ENCODE assay signal across 8 mouse cellular contexts in genomic region chr1:170214757-170215522, GRCm38 (mm10). TPM values are rescaled to one million over a fixed set of nuclear protein-coding genes. Genes with fewer than 3 reads are reported as not detected.
DNase-seq lines count a peak whose midpoint lies in the region; ATAC-seq lines count a peak whose summit lies in the region.

Gene Uhmk1, minus strand, starts transcription at chr1:170215397.

- no peaks in the 10 kb centered on the region for H3K27me3 ChIP-seq in embryonic facial prominence, embryonic 14.5 days (replicated peaks; ENCODE audit: control insufficient read depth, insufficient read depth, low read length)
- no peaks in the 10 kb centered on the region for H3K27me3 ChIP-seq in kidney, embryonic 14.5 days (ENCODE audit: control insufficient read depth, insufficient read depth, low read length)
- H3K27me3 ChIP-seq in limb, embryonic 15.5 days, result no peaks in the 10 kb centered on the region

- H3K36me3 ChIP-seq in embryonic facial prominence, embryonic 14.5 days (ENCODE audit: control insufficient read depth, insufficient read depth, low read length), result peaks cover 23% of the 10 kb centered on the region
- H3K36me3 ChIP-seq in kidney, embryonic 14.5 days (ENCODE audit: control insufficient read depth, insufficient read depth, low read length), result peaks cover 20% of the 10 kb centered on the region
- peaks cover 18% of the 10 kb centered on the region for H3K36me3 ChIP-seq in limb, embryonic 15.5 days

- H3K27ac ChIP-seq in embryonic facial prominence, embryonic 14.5 days (replicated peaks; ENCODE audit: low read depth, low read length), result peak within 1 kb of the TSS; percentile 79
- H3K27ac ChIP-seq in kidney, embryonic 14.5 days (ENCODE audit: low read depth, low read length), result peak within 1 kb of the TSS; percentile 71; the same call in 1 of the 2 replicates
- peak within 1 kb of the TSS; percentile 84 for H3K27ac ChIP-seq in limb, embryonic 15.5 days

- peak; percentile 99 for ATAC-seq in embryonic facial prominence, embryonic 14.5 days (ENCODE audit: low read depth)
- peak; percentile 99 for ATAC-seq in kidney, embryonic 14.5 days (ENCODE audit: low FRiP score, low TSS enrichment)
- peak; percentile 95 for ATAC-seq in limb, embryonic 15.5 days (ENCODE audit: insufficient number of reproducible peaks, low FRiP score, low TSS enrichment, low read depth)

- no peaks in the 10 kb centered on the region for H3K9me3 ChIP-seq in embryonic facial prominence, embryonic 14.5 days (ENCODE audit: control insufficient read depth, low read length)
- no peaks in the 10 kb centered on the region for H3K9me3 ChIP-seq in kidney, embryonic 14.5 days (ENCODE audit: control insufficient read depth, low read length)
- H3K9me3 ChIP-seq in limb, embryonic 15.5 days, result no peaks in the 10 kb centered on the region

- H3K4me1 ChIP-seq in embryonic facial prominence, embryonic 14.5 days (ENCODE audit: control insufficient read depth, insufficient read depth, low read length), result no peaks in the 10 kb centered on the region
- peaks cover 6% of the 10 kb centered on the region; the same call in 1 of the 2 replicates for H3K4me1 ChIP-seq in kidney, embryonic 14.5 days (ENCODE audit: control insufficient read depth, insufficient read depth, low read length)
- peaks cover 4% of the 10 kb centered on the region; the same call in 1 of the 2 replicates for H3K4me1 ChIP-seq in limb, embryonic 15.5 days

- peak within 1 kb of the TSS; percentile 70 for H3K4me2 ChIP-seq in embryonic facial prominence, embryonic 14.5 days (ENCODE audit: low read depth, low read length)
- H3K4me2 ChIP-seq in kidney, embryonic 14.5 days (replicated peaks; ENCODE audit: low read depth, low read length), result peak within 1 kb of the TSS; percentile 75
- H3K4me2 ChIP-seq in limb, embryonic 15.5 days, result peak within 1 kb of the TSS; percentile 59

- under 1% methylated on average over 39 of the region's 70 CpGs for WGBS in embryonic facial prominence, embryonic 14.5 days
- WGBS in kidney, embryonic 14.5 days, result under 1% methylated on average over 53 of the region's 70 CpGs
- WGBS in limb, embryonic 15.5 days, result under 1% methylated on average over 69 of the region's 70 CpGs

- DNase-seq in 3T3-L1 (ENCODE audit: low read depth, low spot score), result peak; percentile 86
- DNase-seq in adrenal gland, postnatal 4 days (ENCODE audit: low spot score in 2 of 2), result peak; percentile 65 to 85
- DNase-seq in embryonic facial prominence, embryonic 14.5 days (ENCODE audit: low spot score), result peak; percentile 96
- DNase-seq in heart, adult 8-10 months (ENCODE audit: low spot score), result peak; percentile 91
- DNase-seq in monocyte, adult 2 months (ENCODE audit: low read depth in 1 of 2, low spot score in 2 of 2), result peak; percentile 65 to 79
- peak; percentile 89 to 92 for DNase-seq in spleen, postnatal 36 days (ENCODE audit: low spot score in 2 of 2)

- H3K9ac ChIP-seq in embryonic facial prominence, embryonic 14.5 days (ENCODE audit: low read depth, low read length), result peak within 1 kb of the TSS; percentile 97
- H3K9ac ChIP-seq in kidney, embryonic 14.5 days (ENCODE audit: low read depth, low read length), result peak within 1 kb of the TSS; percentile 96
- peak within 1 kb of the TSS; percentile 91 for H3K9ac ChIP-seq in limb, embryonic 15.5 days

- H3K4me3 ChIP-seq in embryonic facial prominence, embryonic 14.5 days (ENCODE audit: low read depth, low read length), result peak within 1 kb of the TSS; percentile 85
- H3K4me3 ChIP-seq in kidney, embryonic 14.5 days (ENCODE audit: low read length), result peak within 1 kb of the TSS; percentile 87
- peak within 1 kb of the TSS; percentile 78 for H3K4me3 ChIP-seq in limb, embryonic 15.5 days

RNA-seq across cellular contexts. Expression of gene Uhmk1, which starts in this region (rescaled TPM):
- 10 to 100 TPM; 43.0 to 45.1 TPM for total RNA-seq in adrenal gland, postnatal 4 days (2021)
- polyA plus RNA-seq in embryonic facial prominence, embryonic 14.5 days (2014; fragmentation: Nextera tagmentation; extraction: Ambion mirVana), result 10.1 and 11.2 TPM in 2 replicates
- 10 to 100 TPM; 17.7 to 27.8 (median 21.7) TPM for total RNA-seq in heart, adult 8-10 months (2022)
- polyA plus RNA-seq in kidney, embryonic 14.5 days (2014; fragmentation: Nextera tagmentation; extraction: Ambion mirVana), result 8.2 and 12.2 TPM in 2 replicates
- polyA plus RNA-seq in limb, embryonic 15.5 days (2015; fragmentation: Nextera tagmentation; extraction: Ambion mirVana), result 4.9 and 6.7 TPM in 2 replicates

Comparison
In these comparisons a context has a peak if more than half of its experiments do, and no peak if none do; other contexts are left out.
1. Peak in every context shown above with its lines: DNase-seq, ATAC-seq, H3K4me3 ChIP-seq and H3K27ac ChIP-seq.